Mouse (Mus musculus) forebrain, embryonic 16.5 days (tissue): ENCODE measurements at regions not wholly inside any gene's neighbourhood (a gene's known extent, or its start where the extent isn't known, plus 50 kb on each side); places are given as distances from the start of the nearest gene placed in this dataset.

Source experiments
- ATAC-seq: fragments of 200-750 bp; cut with Nextera tagmentation; 2 replicates; pipeline ENCODE4 v1.8.0; 2017; ENCODE audit warnings: mild to moderate bottlenecking, moderate library complexity
- H3K27ac ChIP-seq: fragments of 300-500 bp; sonication (generic); 2 replicates; pipeline ENCODE4 v1.5.1; 2014; ENCODE audit warnings: low read length, control low read depth
- H3K27me3 ChIP-seq: fragments of 300-500 bp; sonication (generic); replicated peaks from 2 replicates; pipeline ENCODE4 v1.6.1; 2014; ENCODE audit warnings: low read length; ENCODE audit not compliant: control insufficient read depth, insufficient read depth
- H3K36me3 ChIP-seq: fragments of 300-500 bp; sonication (generic); 2 replicates; pipeline ENCODE4 v1.6.1; 2014; ENCODE audit not compliant: control insufficient read depth, insufficient read depth
- H3K4me1 ChIP-seq: fragments of 300-500 bp; sonication (generic); replicated peaks from 2 replicates; pipeline ENCODE4 v1.6.1; 2014; ENCODE audit warnings: low read length; ENCODE audit not compliant: control insufficient read depth, insufficient read depth
- H3K4me2 ChIP-seq: fragments of 300-500 bp; sonication (generic); 2 replicates; pipeline ENCODE4 v1.6.1; 2014; ENCODE audit warnings: mild to moderate bottlenecking, low read length, control low read depth
- H3K4me3 ChIP-seq: fragments of 300-500 bp; sonication (generic); replicated peaks from 2 replicates; pipeline ENCODE4 v1.5.1; 2014; ENCODE audit warnings: mild to moderate bottlenecking, low read length, control low read depth
- H3K9ac ChIP-seq: fragments of 300-500 bp; sonication (generic); replicated peaks from 2 replicates; pipeline ENCODE4 v1.6.1; 2014; ENCODE audit warnings: low read depth, low read length, control low read depth
- H3K9me3 ChIP-seq: fragments of 300-500 bp; sonication (generic); 2 replicates; pipeline ENCODE4 v1.6.1; 2016; ENCODE audit warnings: low read length; ENCODE audit not compliant: control insufficient read depth
- WGBS: fragments of 180-500 bp; shearing (Covaris S2); extraction: QIAGEN DNeasy Blood & Tissue Kit; methylation state at CpG from one replicate; pipeline ENCODE4 v1.1.7; 2014; 5-methylcytosine and 5-hydroxymethylcytosine counted together

DNA sequence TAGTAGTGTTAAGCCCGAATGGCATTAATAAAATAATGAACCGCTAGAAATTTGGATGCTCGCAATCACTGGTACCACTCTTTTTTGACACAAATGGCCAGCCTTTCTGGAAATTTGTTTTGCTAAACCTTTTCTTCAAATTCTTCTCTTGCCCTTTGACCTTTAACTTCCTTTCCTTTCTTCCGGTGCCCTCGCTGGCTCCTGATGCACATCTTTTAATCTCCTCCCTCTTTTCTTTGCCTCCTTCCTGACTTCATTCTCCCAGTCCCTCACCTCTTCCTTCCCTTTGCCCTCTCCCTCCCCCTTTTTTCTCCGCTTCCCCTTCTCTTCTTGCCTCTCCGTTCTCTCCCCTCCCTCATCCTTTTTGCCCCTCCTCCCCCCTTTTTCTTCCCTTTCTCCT is 118.3 kb upstream of the Zfhx3 start:
- no peaks in the 10 kb centered on the region for H3K9me3 ChIP-seq
- peaks cover 9% of the 10 kb centered on the region for H3K27me3 ChIP-seq
- no peak overlapping the region for H3K27ac ChIP-seq
- peaks cover 13% of the 10 kb centered on the region for H3K4me1 ChIP-seq
- peak overlapping the region; percentile 45 for H3K4me2 ChIP-seq
- H3K4me3 ChIP-seq = peak overlapping the region; percentile 29; the same call in 1 of the 2 replicates
- no peak for ATAC-seq
- no peaks in the 10 kb centered on the region for H3K36me3 ChIP-seq
- 22% methylated on average over 7 of the region's 7 CpGs for WGBS
- peak overlapping the region; percentile 14; the same call in 1 of the 2 replicates for H3K9ac ChIP-seq

DNA sequence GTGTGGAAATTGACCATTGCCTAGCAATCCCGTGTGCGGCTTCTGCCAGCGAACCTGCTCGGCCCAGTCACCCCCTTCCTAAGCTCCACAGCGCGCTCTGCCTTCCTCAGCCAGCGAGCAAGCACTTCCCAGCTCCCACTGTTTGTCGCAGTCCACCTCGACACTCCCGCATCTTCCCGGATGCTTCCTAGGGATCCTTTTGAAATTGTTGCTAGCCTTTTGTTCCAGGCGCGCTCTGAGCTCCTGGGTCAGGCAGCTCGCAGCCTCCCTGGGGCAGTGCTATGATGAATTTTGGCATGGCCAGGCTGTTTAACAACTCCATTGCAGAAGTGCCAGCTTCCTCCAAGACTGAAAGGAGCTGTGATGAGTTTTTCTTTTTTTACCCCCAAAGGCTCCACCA is 117.8 kb upstream of the Zfhx3 start:
- Histone ChIP-seq H3K9me3 (no peaks in the 10 kb centered on the region), H3K4me3 (peak overlapping the region; percentile 29), H3K4me1 (peaks cover 13% of the 10 kb centered on the region), H3K27me3 (peaks cover 9% of the 10 kb centered on the region), H3K27ac (no peak overlapping the region), H3K9ac (peak overlapping the region; percentile 14), H3K4me2 (peak overlapping the region; percentile 45), H3K36me3 (no peaks in the 10 kb centered on the region)
- ATAC-seq = no peak
- under 1% methylated on average over 14 of the region's 14 CpGs for WGBS

DNA sequence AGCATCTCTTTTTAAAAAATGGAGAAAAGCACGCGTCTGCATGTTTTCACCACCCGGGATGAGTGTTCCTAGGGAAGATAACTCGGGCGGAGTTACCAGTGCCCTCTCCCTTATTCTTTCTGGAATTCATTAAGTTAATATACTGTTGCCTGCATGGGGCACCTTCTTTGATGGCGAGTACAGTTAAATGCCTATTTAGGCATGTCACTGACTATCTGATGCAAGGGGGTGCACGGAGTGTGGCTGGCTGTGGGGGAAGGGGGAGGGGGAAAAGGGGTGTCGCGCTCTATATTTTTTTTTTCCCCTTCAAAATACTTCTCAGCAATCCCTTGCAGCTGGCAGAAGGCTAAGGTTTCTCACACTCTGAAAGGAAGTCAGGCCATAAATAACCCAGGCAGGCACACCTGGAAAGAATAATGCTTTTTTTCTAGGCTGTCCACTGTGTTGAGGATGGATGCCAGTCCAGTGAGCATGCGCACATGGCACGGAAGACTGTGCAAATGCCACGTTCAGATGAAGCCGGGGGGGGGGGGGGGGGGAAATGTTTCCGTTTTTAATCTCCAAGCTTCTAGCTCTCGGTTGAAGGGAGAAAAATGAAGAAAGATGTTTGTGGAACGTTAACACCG is 114.8 kb upstream of the Zfhx3 start:
- Histone ChIP-seq H3K4me2 (no peak overlapping the region), H3K4me3 (no peak overlapping the region), H3K4me1 (peaks cover 8% of the 10 kb centered on the region), H3K36me3 (no peaks in the 10 kb centered on the region), H3K9ac (no peak overlapping the region), H3K9me3 (no peaks in the 10 kb centered on the region), H3K27me3 (peaks cover 4% of the 10 kb centered on the region), H3K27ac (no peak overlapping the region)
- no peak for ATAC-seq
- 80% methylated on average over 16 of the region's 17 CpGs for WGBS

DNA sequence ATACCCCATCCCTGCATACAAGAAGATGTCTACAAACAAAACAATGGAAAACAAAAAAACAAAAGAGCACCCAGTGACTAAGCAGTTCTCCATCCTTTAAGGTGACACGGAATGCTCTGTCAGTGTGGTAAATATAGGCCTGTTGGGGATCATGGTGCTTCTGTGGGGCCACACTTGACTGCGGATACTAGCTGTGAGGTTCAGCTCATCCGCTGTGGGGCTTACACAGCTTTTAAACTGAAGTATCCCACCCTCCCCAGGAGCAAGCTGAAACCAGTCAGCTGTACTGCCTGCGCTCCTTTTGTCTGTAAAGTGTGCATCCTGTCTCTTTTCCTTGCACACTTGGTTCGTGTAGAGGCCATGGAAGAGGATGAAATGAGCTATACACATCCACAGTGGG is 113.9 kb upstream of the Zfhx3 start:
- no peaks in the 10 kb centered on the region for H3K36me3 ChIP-seq
- H3K9ac ChIP-seq = no peak overlapping the region
- no peak for ATAC-seq
- H3K9me3 ChIP-seq = no peaks in the 10 kb centered on the region
- H3K27ac ChIP-seq = no peak overlapping the region
- no peak overlapping the region for H3K4me3 ChIP-seq
- 95% methylated on average over 5 of the region's 5 CpGs for WGBS
- peaks cover 4% of the 10 kb centered on the region; the same call in 1 of the 2 replicates for H3K27me3 ChIP-seq
- H3K4me1 ChIP-seq = peaks cover 9% of the 10 kb centered on the region
- no peak overlapping the region for H3K4me2 ChIP-seq

DNA sequence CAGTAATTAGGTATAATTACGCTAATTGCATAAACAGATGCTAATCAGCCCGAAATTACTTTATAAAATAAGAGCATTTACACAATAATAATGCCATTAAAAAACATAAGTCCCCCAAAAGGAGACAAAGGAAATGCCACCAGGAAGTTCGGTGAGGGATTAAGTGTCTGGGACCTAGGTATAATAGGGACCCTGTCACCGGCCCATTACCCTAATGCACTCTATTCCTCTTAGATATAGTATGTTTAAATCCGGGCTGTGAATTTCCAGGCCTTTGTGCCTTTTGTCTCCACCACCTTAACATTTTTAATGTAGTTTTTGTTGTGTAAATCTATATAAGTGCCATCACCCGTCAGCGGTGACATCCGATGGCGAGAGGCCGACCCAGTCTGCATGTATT is 109.0 kb upstream of the Zfhx3 start:
- 14% methylated on average over 10 of the region's 10 CpGs for WGBS
- H3K4me3 ChIP-seq = no peak overlapping the region
- H3K4me1 ChIP-seq = peaks cover 3% of the 10 kb centered on the region; the same call in 1 of the 2 replicates
- no peak overlapping the region for H3K4me2 ChIP-seq
- peaks cover 4% of the 10 kb centered on the region; the same call in 1 of the 2 replicates for H3K27me3 ChIP-seq
- no peak overlapping the region for H3K27ac ChIP-seq
- no peaks in the 10 kb centered on the region for H3K36me3 ChIP-seq
- H3K9ac ChIP-seq = no peak overlapping the region
- H3K9me3 ChIP-seq = no peaks in the 10 kb centered on the region
- ATAC-seq = no peak

DNA sequence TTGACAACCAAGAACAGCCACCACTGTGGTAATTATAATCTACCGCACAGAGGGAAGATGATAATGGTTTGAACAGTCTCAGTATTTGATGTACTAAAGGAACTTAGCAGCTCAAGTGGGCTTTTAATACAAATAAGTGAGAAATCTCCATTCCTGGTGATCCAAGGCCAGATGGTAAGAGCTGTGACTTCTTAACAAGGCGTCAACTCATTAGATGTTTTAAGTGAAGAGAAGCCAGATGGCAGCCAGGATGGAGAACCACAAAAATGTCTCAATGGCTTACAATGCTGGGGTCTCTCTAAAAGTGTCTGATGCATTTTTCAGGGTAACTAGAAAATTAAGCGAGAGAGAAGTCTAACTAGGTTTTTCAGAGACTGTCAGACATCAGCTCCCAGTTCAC is 96.3 kb upstream of the Zfhx3 start:
- Histone ChIP-seq H3K27me3 (no peaks in the 10 kb centered on the region; the same call in 1 of the 2 replicates), H3K4me2 (no peak overlapping the region), H3K36me3 (no peaks in the 10 kb centered on the region), H3K4me1 (no peaks in the 10 kb centered on the region), H3K9ac (no peak overlapping the region), H3K27ac (no peak overlapping the region), H3K4me3 (no peak overlapping the region), H3K9me3 (no peaks in the 10 kb centered on the region)
- no peak for ATAC-seq
- 72% methylated on average over 3 of the region's 3 CpGs for WGBS

DNA sequence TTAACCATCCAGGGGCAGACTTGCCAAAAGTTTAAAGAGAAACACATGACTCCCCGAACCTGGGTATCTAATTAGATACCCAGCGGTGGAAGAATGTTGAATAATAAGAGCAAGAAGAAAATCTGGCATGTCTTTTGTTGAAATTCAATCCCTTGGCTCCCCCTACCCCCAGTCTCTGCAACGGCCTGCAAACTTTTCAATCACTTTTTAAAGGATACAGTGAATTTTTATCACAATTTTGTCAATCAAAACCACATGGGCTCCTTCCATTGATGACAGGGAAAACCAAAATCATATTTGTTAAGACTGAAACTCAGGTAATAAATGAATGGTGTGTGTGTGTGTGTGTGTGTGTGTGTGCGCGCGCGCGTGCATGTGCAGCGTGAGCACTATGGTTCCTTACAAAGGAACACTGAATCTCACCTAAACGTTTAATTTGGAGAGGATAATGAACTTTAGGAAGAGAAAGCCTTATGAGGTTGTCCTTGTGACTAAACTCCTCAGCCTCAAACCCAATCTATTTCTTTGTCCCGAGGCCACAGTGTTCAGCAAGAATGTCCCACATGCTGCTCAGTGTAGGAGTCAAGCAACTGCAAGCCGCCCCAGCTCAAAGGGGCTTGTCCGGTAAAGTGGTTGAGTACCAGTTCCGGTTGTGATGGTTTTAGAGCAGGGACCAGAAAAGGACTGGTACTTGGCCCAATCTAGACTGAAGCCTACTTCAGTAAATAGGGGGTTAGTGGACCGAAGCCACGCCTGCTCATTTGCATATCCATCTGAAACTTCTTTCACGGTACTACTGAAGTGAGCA is 91.0 kb upstream of the Zfhx3 start:
- H3K27me3 ChIP-seq = no peaks in the 10 kb centered on the region
- H3K4me1 ChIP-seq = no peaks in the 10 kb centered on the region
- no peaks in the 10 kb centered on the region for H3K36me3 ChIP-seq
- no peak overlapping the region for H3K4me3 ChIP-seq
- no peak overlapping the region for H3K4me2 ChIP-seq
- no peak overlapping the region for H3K9ac ChIP-seq
- no peaks in the 10 kb centered on the region for H3K9me3 ChIP-seq
- 73% methylated on average over 17 of the region's 17 CpGs for WGBS
- H3K27ac ChIP-seq = no peak overlapping the region
- ATAC-seq = no peak

DNA sequence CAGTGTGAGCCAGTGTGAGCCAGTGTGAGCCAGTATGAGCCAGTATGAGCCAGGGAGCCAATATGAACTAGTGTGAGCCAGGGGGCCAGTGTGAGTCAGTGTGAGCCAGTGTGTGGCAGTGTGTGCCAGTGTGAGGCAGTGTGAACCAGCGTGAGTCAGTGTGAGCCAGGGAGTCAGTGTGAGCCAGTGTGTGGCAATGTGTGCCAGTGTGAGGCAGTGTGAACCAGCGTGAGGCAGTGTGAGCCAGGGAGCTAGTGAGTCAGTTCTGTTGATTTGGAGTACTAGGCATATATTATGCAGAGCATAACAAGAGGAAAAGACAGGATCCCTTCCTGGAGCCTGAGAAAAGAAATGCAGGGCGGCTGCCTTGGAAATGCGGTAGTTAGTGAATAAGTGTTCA is 82.7 kb upstream of the Zfhx3 start:
- peak overlapping the region; percentile 76 for H3K27ac ChIP-seq
- peak; percentile 82 for ATAC-seq

DNA sequence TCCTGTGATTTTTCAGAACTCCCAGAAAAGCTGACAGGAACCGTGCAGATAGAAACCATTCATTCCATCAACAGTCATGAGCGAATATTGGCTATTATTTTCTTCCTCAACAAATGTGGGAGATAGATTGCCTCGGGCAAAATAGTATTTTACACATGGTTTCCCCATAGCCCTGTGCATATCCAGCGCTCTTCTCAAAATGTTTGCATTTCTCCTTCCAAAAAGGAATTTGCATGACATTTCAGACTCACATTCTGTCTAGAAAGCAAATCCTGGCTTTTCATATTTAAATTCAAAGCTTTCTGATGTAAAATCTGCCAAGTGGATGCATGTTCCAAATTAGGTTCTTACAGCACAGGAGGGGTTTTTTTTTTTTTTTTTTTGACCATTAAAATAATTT is 82.2 kb upstream of the Zfhx3 start:
- Histone ChIP-seq H3K27me3 (no peaks in the 10 kb centered on the region), H3K36me3 (no peaks in the 10 kb centered on the region), H3K4me2 (no peak overlapping the region), H3K27ac (peak overlapping the region; percentile 76), H3K9me3 (no peaks in the 10 kb centered on the region), H3K4me3 (no peak overlapping the region), H3K4me1 (peaks cover 16% of the 10 kb centered on the region), H3K9ac (no peak overlapping the region)
- 24% methylated on average over 4 of the region's 4 CpGs for WGBS
- peak; percentile 66 for ATAC-seq

More for the DNA sequence above, 82.7 kb upstream of the Zfhx3 start:
- Histone ChIP-seq H3K9me3 (no peaks in the 10 kb centered on the region), H3K9ac (no peak overlapping the region), H3K4me1 (peaks cover 16% of the 10 kb centered on the region), H3K36me3 (no peaks in the 10 kb centered on the region), H3K4me2 (no peak overlapping the region), H3K4me3 (no peak overlapping the region), H3K27me3 (no peaks in the 10 kb centered on the region)
- WGBS = 56% methylated on average over 4 of the region's 4 CpGs
